Mouse (Mus musculus): ENCODE data around the gene Arfgap2. TPM values are rescaled to one million over a fixed set of nuclear protein-coding genes. Genes with fewer than 3 reads are reported as not detected.
A peak's percentile ranks its signal among the peaks of the same experiment; 100 is the strongest.

Arfgap2 gene
- total and polyA plus RNA-seq, 3 experiments: 35.0 to 58.2 (median 54.7) TPM

DNA sequence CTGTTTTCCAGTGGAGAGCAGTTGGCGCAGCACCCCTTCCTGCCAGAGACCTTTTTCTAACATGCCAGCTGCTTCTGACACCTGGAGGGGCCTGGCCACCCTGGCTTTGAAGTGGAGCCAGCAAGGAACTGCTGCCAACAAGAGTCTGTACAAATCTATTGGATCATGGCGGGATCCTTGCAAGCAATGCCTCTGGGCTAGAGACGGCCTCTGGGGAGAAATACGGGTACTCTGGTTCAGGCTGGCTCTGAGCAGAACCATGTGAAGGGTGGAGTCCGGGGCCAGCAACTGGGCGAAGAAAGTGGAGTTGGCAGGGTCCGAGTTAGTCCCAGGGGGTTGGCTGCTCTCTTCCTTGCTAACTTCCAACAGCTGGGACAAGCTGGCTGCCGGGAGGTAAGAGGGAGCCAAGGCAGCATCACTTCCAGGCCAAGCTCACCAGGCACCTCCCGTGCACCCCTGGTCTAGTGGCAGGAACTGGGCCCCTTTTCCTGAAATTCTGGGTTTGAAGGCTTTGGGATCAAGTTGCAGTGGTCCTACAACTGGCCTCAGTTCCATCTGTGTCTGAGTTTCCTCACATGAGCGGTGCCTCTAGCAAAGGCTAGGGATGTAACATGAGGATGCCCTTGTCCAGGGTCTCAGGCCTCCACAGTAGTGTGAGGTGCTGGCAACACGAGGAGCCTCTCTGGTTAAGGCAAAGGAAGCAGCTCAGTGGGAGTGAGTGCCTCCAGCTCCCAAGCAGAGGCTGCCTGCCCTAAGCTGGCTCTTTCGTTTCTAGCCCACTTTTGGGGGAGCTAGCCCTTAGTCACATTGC lies 26.6 kb downstream of the Arfgap2 start:
- Histone ChIP-seq H3K9ac (ENCODE audit: low read depth, low read length) (no peak overlapping the region), H3K27ac (no peak overlapping the region), H3K4me3 (no peak overlapping the region), H3K27me3 (ENCODE audit: control insufficient read depth, insufficient read depth, low read length) (no peaks in the 10 kb centered on the region), H3K79me2 (replicated peaks; ENCODE audit: control insufficient read depth, insufficient read depth, low read length) (no peaks in the 10 kb centered on the region), H3K4me1 (ENCODE audit: control insufficient read depth, insufficient read depth, low read length) (no peaks in the 10 kb centered on the region; the same call in 1 of the 2 replicates), H3K36me3 (ENCODE audit: control insufficient read depth, insufficient read depth, low read length) (no peaks in the 10 kb centered on the region)
- TF ChIP-seq EP300 (IDR thresholded peaks at IDR 0.05; ENCODE audit: insufficient read depth, low read depth, low read length) (0 out of 2 replicates have a peak, but pooled peaks have one; percentile 8), CTCF (IDR thresholded peaks at IDR 0.05) (no peak)
- peak; percentile 63 to 70 for DNase-seq
- intact Hi-C loops (cut with DNase I): no loop called here
- 60% methylated on average over 12 of the region's 12 CpGs for WGBS

DNA sequence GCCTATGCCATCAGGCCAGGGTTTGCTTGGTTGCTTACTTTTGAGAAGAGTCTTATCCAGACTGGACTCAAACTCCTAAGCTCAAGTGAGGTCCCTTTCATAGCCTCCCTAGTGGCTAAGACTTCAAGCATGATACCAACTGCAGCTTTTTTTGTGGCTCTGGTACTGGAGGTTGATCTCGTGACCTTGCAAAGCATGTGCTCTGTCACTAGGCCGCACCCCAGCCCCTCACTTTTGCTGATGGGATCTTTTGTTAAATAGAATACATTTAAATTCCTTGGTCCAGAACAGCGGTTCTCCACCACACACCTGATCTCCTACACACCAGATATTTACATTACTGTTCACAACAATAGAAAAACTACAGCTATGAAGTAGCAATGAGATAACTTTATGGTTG lies 29.5 kb downstream of the Arfgap2 start:
- 89% methylated on average over 3 of the region's 3 CpGs for WGBS
- intact Hi-C loops (cut with DNase I): no loop called here
- no peak for DNase-seq

DNA sequence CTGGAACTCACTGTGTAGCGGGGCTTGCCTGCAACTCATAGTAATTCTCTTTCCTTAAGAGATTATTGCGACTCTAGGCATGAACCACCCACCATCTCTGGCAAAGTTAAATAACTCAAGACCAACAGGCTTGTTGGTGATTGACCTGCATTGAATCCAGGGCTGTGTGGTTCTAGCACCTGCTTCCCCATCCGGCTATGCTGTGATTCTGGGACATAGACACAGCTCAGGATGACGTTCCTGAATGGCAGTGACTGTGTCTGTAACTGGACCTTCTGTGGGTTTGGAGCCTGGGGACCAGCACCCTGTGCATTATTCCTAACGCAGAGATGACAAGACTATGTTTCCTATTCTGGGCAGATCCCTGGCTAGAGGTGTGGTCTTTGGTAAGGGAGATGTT lies 31.1 kb downstream of the Arfgap2 start:
- DNase-seq: no peak
- Histone ChIP-seq H3K27me3 (ENCODE audit: control insufficient read depth, insufficient read depth, low read length) (no peaks in the 10 kb centered on the region), H3K36me3 (ENCODE audit: control insufficient read depth, insufficient read depth, low read length) (no peaks in the 10 kb centered on the region), H3K4me3 (no peak overlapping the region), H3K79me2 (replicated peaks; ENCODE audit: control insufficient read depth, insufficient read depth, low read length) (no peaks in the 10 kb centered on the region), H3K27ac (no peak overlapping the region), H3K9ac (ENCODE audit: low read depth, low read length) (no peak overlapping the region), H3K4me1 (ENCODE audit: control insufficient read depth, insufficient read depth, low read length) (no peaks in the 10 kb centered on the region; the same call in 1 of the 2 replicates)
- 89% methylated on average over 5 of the region's 5 CpGs for WGBS
- intact Hi-C loops (cut with DNase I): no loop called here
- TF ChIP-seq EP300 (IDR thresholded peaks at IDR 0.05; ENCODE audit: insufficient read depth, low read depth, low read length) (no peak), POLR2A (IDR thresholded peaks at IDR 0.05; ENCODE audit: insufficient read depth, low read depth, low read length) (no peak), CTCF (IDR thresholded peaks at IDR 0.05) (no peak)

More for the DNA sequence above, 29.5 kb downstream of the Arfgap2 start:
- H3K27me3 ChIP-seq (ENCODE audit: control insufficient read depth, insufficient read depth, low read length): no peaks in the 10 kb centered on the region
- H3K36me3 ChIP-seq (ENCODE audit: control insufficient read depth, insufficient read depth, low read length): no peaks in the 10 kb centered on the region
- H3K4me3 ChIP-seq: no peak overlapping the region
- H3K27ac ChIP-seq: no peak overlapping the region
- no peak overlapping the region for H3K9ac ChIP-seq (ENCODE audit: low read depth, low read length)
- H3K79me2 ChIP-seq (replicated peaks; ENCODE audit: control insufficient read depth, insufficient read depth, low read length): no peaks in the 10 kb centered on the region
- no peaks in the 10 kb centered on the region; the same call in 1 of the 2 replicates for H3K4me1 ChIP-seq (ENCODE audit: control insufficient read depth, insufficient read depth, low read length)
- TF ChIP-seq CTCF (IDR thresholded peaks at IDR 0.05) (no peak), EP300 (IDR thresholded peaks at IDR 0.05; ENCODE audit: insufficient read depth, low read depth, low read length) (no peak), POLR2A (IDR thresholded peaks at IDR 0.05; ENCODE audit: insufficient read depth, low read depth, low read length) (no peak)

- no peak for DNase-seq
- TF ChIP-seq EP300 (IDR thresholded peaks at IDR 0.05; ENCODE audit: insufficient read depth, low read depth, low read length): no peak
- TF ChIP-seq POLR2A (IDR thresholded peaks at IDR 0.05; ENCODE audit: insufficient read depth, low read depth, low read length): no peak
- TF ChIP-seq CTCF (IDR thresholded peaks at IDR 0.05): no peak
- Histone ChIP-seq H3K4me3 (no peak overlapping the region), H3K79me2 (replicated peaks; ENCODE audit: control insufficient read depth, insufficient read depth, low read length) (no peaks in the 10 kb centered on the region), H3K27ac (no peak overlapping the region), H3K9ac (ENCODE audit: low read depth, low read length) (no peak overlapping the region), H3K36me3 (ENCODE audit: control insufficient read depth, insufficient read depth, low read length) (no peaks in the 10 kb centered on the region), H3K27me3 (ENCODE audit: control insufficient read depth, insufficient read depth, low read length) (no peaks in the 10 kb centered on the region), H3K4me1 (ENCODE audit: control insufficient read depth, insufficient read depth, low read length) (no peaks in the 10 kb centered on the region; the same call in 1 of the 2 replicates)
- intact Hi-C loops (cut with DNase I): no loop called here
- WGBS: 65% methylated on average over 3 of the region's 3 CpGs
Measured at GRCm38 (mm10) chr2:91299156-91299555, 34.4 kb downstream of the Arfgap2 start.

DNA sequence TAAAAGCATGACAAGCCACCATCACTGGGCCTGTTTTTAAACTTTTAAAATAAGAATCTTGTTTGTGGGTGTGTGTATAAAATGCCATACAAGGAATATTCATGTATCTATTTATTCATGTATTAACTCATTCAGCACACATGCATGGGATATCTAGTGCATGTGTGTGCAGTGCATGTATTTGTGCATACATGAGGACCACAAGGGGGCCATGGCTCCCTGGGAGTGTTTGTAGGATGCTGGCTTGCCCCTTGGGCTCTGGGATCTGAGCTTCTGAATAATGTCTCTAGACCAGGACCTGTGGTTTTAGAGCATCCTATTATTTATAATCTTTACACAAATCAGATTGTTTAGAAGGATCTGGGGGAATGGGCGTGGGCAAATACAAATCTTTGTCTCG lies 36.0 kb downstream of the Arfgap2 start:
- TF ChIP-seq CTCF (IDR thresholded peaks at IDR 0.05) (peak; percentile 27), EP300 (IDR thresholded peaks at IDR 0.05; ENCODE audit: insufficient read depth, low read depth, low read length) (no peak)
- Histone ChIP-seq H3K4me1 (ENCODE audit: control insufficient read depth, insufficient read depth, low read length) (no peaks in the 10 kb centered on the region; the same call in 1 of the 2 replicates), H3K79me2 (replicated peaks; ENCODE audit: control insufficient read depth, insufficient read depth, low read length) (no peaks in the 10 kb centered on the region), H3K27ac (no peak overlapping the region), H3K27me3 (ENCODE audit: control insufficient read depth, insufficient read depth, low read length) (no peaks in the 10 kb centered on the region), H3K36me3 (ENCODE audit: control insufficient read depth, insufficient read depth, low read length) (no peaks in the 10 kb centered on the region), H3K9ac (ENCODE audit: low read depth, low read length) (no peak overlapping the region), H3K4me3 (no peak overlapping the region)
- intact Hi-C loops (cut with DNase I): no loop called here
- WGBS: 95% methylated on average over 2 of the region's 2 CpGs
- DNase-seq: no peak

DNA sequence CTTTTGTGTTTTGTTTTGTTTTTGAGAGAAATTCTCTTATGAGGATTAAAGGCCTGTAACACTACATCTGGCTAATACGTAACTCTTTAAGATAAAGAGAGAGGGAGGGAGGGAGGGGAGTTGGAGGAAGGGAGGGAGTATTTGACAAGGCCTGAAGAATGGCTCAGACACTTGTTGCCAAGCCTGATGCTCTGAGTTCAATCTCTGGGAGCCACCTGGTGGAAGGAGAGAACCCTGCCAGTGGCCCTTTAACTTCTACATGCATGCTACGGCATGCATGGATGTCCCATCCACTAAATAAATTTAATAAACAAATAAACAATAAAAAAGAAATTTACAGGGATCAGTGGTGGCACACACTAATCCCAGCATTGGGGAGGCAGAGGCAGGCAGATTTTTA lies 37.1 kb downstream of the Arfgap2 start:
- Histone ChIP-seq H3K27me3 (ENCODE audit: control insufficient read depth, insufficient read depth, low read length) (no peaks in the 10 kb centered on the region), H3K9ac (ENCODE audit: low read depth, low read length) (no peak overlapping the region), H3K36me3 (ENCODE audit: control insufficient read depth, insufficient read depth, low read length) (no peaks in the 10 kb centered on the region), H3K79me2 (replicated peaks; ENCODE audit: control insufficient read depth, insufficient read depth, low read length) (no peaks in the 10 kb centered on the region), H3K27ac (no peak overlapping the region), H3K4me1 (ENCODE audit: control insufficient read depth, insufficient read depth, low read length) (no peaks in the 10 kb centered on the region; the same call in 1 of the 2 replicates), H3K4me3 (no peak overlapping the region)
- 96% methylated on average over 2 of the region's 2 CpGs for WGBS
- no peak for DNase-seq
- intact Hi-C loops (cut with DNase I): no loop called here
- TF ChIP-seq EP300 (IDR thresholded peaks at IDR 0.05; ENCODE audit: insufficient read depth, low read depth, low read length): no peak
- no peak for TF ChIP-seq POLR2A (IDR thresholded peaks at IDR 0.05; ENCODE audit: insufficient read depth, low read depth, low read length)
- TF ChIP-seq CTCF (IDR thresholded peaks at IDR 0.05): peak; percentile 11; the same call in 1 of the 2 replicates
